Mouse (Mus musculus) spleen, adult 2 months (tissue): Measurements from ENCODE around the gene Foxf2. TPM values are rescaled to one million over a fixed set of nuclear protein-coding genes. Genes with fewer than 3 reads are reported as not detected.

Experiments
- DNase-seq, 2 experiments: peaks; one replicate each; pipeline versions ENCODE4 v3.0.0 to v3.0.0-alpha.2; 2012 to 2021; ENCODE audit warnings: low spot score in 2 of 2, low read depth in 1 of 2
- H3K27ac ChIP-seq: fragments of 200-500 bp; 2 replicates; pipeline ENCODE4 v1.5.1; 2012; ENCODE audit warnings: low read length, inconsistent platforms; ENCODE audit not compliant: insufficient read depth
- H3K27me3 ChIP-seq: fragments of 200-500 bp; 2 replicates; pipeline ENCODE4 v1.6.1; 2012; ENCODE audit warnings: mild to moderate bottlenecking, moderate library complexity, low read length, inconsistent platforms; ENCODE audit not compliant: control insufficient read depth, insufficient read depth
- H3K36me3 ChIP-seq: fragments of 200-500 bp; 2 replicates; pipeline ENCODE4 v1.6.1; 2012; ENCODE audit warnings: mild to moderate bottlenecking, low read length, inconsistent platforms; ENCODE audit not compliant: control insufficient read depth, insufficient read depth
- H3K4me1 ChIP-seq: fragments of 200-500 bp; 2 replicates; pipeline ENCODE4 v1.6.1; 2011; ENCODE audit warnings: inconsistent platforms; ENCODE audit not compliant: control insufficient read depth, insufficient read depth, insufficient read length
- H3K4me3 ChIP-seq: fragments of 200-500 bp; 2 replicates; pipeline ENCODE4 v1.5.1; 2011; ENCODE audit warnings: mild to moderate bottlenecking, inconsistent platforms; ENCODE audit not compliant: insufficient read depth, insufficient read length; ENCODE audit errors: extremely low read depth
- CTCF ChIP-seq: fragments of 200-500 bp; IDR thresholded peaks from 2 replicates; pipeline ENCODE4 v1.5.1; 2011; ENCODE audit warnings: mild to moderate bottlenecking, inconsistent platforms; ENCODE audit not compliant: insufficient read depth, insufficient read length, insufficient replicate concordance; ENCODE audit errors: extremely low read depth
- POLR2A ChIP-seq: fragments of 200-500 bp; IDR thresholded peaks from 2 replicates; pipeline ENCODE4 v1.6.1; 2011; ENCODE audit warnings: low read depth, low read length, inconsistent platforms
- WGBS: fragments of 180-500 bp; shearing (Covaris S2); methylation state at CpG from one replicate; pipeline ENCODE4 v1.1.7; 2018; 5-methylcytosine and 5-hydroxymethylcytosine counted together
- polyA plus RNA-seq: library from polyadenylated mRNA; depleted of rRNA; stranded (reverse); fragments of >200 nt; gene quantifications from 2 replicates; pipeline ENCODE4 v1.2.3, GENCODE M21; 2012

Foxf2 gene
- polyA plus RNA-seq, 1 experiment = 0.04 TPM

- H3K4me1 ChIP-seq = no peaks in the 10 kb centered on the region
- DNase-seq = no peak
- WGBS = 92% methylated on average over 6 of the region's 6 CpGs
These were observed 21.7 kb upstream of the Foxf2 start for GRCm38 (mm10) chr13:31603964-31604363.

GRCm38 (mm10) chr13:31614724-31615465 lies 10.7 kb upstream of the Foxf2 start:
- WGBS = 8% methylated on average over 38 of the region's 38 CpGs
- Histone ChIP-seq H3K4me1 (no peaks in the 10 kb centered on the region), H3K27me3 (peaks cover 17% of the 10 kb centered on the region), H3K4me3 (no peak overlapping the region), H3K36me3 (no peaks in the 10 kb centered on the region), H3K27ac (no peak overlapping the region)
- TF ChIP-seq POLR2A (no peak), CTCF (no peak)
- DNase-seq = no peak

More at GRCm38 (mm10) chr13:31603964-31604363, 21.7 kb upstream of the Foxf2 start:
- H3K27ac ChIP-seq = no peak overlapping the region
- H3K27me3 ChIP-seq = no peaks in the 10 kb centered on the region; the same call in 1 of the 2 replicates
- H3K36me3 ChIP-seq = no peaks in the 10 kb centered on the region
- TF ChIP-seq CTCF (no peak), POLR2A (no peak)
- H3K4me3 ChIP-seq = no peak overlapping the region

- TF ChIP-seq CTCF (no peak), POLR2A (no peak)
- H3K27ac ChIP-seq = no peak overlapping the region
- H3K4me1 ChIP-seq = no peaks in the 10 kb centered on the region
- 8% methylated on average over 17 of the region's 17 CpGs for WGBS
- H3K27me3 ChIP-seq = peaks cover 21% of the 10 kb centered on the region
- H3K36me3 ChIP-seq = no peaks in the 10 kb centered on the region
- no peak for DNase-seq
- H3K4me3 ChIP-seq = no peak overlapping the region
These were observed 10.0 kb upstream of the Foxf2 start for GRCm38 (mm10) chr13:31615561-31616165.

DNA sequence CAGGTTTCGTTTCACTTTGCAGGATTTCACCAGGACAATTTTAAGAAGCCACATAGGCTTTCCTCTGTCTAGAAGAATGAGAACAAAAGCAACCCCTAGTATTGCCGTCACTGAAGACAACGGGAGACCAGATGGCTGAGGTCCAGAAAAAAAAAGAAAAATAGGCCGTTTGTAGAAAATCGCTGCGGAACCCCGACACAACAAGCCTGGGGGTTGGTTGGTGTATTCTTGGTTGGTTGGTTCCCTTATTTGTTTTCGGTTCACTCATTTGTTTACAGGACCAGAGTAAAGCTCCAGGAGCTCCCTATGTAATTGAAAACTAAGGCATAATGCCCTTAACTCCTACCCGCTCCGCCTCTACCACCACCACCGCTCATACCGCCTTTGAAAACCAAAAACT lies 7.6 kb upstream of the Foxf2 start:
- Histone ChIP-seq H3K4me3 (no peak overlapping the region), H3K36me3 (no peaks in the 10 kb centered on the region), H3K27me3 (peaks cover 32% of the 10 kb centered on the region), H3K27ac (no peak overlapping the region), H3K4me1 (no peaks in the 10 kb centered on the region)
- WGBS = 2% methylated on average over 12 of the region's 12 CpGs
- DNase-seq = no peak
- TF ChIP-seq CTCF (no peak), POLR2A (no peak)

DNA sequence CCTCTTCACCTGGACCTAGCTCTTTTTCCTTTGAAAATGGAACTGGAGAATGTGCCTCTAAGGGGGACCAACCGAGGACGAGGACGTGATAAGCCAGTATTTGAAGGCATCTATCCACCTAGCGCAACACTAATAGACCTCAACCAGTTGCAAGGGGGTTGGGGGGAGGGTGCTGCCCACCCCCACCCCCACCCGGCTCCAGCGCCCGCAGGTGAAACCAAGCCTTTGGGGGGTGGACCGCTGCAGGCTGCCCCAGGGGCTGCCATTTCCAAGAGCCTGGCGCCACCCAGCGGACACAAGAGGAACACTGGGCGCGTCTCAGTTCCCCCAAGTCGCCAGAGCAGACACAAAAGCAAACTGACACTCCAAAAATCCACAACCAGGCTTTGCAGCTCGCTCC lies 7.2 kb upstream of the Foxf2 start:
- H3K4me3 ChIP-seq = no peak overlapping the region; the same call in 1 of the 2 replicates
- no peaks in the 10 kb centered on the region for H3K4me1 ChIP-seq
- peaks cover 33% of the 10 kb centered on the region for H3K27me3 ChIP-seq
- H3K36me3 ChIP-seq = no peaks in the 10 kb centered on the region
- no peak overlapping the region for H3K27ac ChIP-seq
- TF ChIP-seq POLR2A (no peak), CTCF (peak; percentile 50; the same call in 1 of the 2 replicates)
- 2% methylated on average over 14 of the region's 14 CpGs for WGBS
- no peak for DNase-seq

DNA sequence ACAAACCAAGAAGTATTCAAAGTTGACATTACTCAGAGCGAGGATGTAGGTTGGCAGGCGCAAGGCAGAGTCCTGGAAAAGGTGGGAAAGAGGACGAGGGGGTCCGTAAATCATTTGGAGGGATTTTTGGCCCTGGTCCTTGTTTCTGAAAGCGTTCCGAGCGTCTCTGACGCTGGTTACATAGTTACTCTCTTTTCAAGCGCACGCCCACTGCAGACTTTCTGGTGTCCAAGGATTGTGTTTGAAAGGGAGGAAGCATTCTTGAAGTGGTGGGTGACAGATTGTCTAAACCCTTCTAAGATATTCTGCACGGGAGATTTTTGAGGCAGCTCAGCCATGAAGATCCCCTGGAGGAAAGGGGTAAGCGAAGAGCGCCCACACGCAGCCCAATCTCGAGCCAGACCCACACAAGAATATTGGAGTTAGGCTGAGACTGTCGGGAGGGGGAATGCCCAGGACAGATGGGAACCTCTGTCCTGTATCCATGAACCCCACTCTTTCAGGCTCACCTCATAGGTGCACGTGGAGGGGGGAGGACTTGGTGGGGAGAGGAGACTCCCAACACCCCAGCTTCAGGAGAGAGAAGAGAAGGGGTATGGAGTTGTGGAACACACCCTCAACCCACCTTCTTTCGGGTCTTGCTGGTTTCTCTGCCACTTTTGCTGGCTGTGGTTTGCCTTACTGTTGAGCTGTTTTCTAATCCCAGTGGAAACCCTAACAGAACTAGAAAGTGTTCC lies 6.5 kb upstream of the Foxf2 start:
- no peak for DNase-seq
- TF ChIP-seq POLR2A (no peak), CTCF (no peak)
- Histone ChIP-seq H3K4me3 (no peak overlapping the region), H3K4me1 (no peaks in the 10 kb centered on the region), H3K27me3 (peaks cover 37% of the 10 kb centered on the region), H3K27ac (no peak overlapping the region), H3K36me3 (no peaks in the 10 kb centered on the region)
- WGBS = 17% methylated on average over 18 of the region's 18 CpGs
